Mouse (Mus musculus): ENCODE results near the gene Plekhh1.

Plekhh1 gene

GRCm38 (mm10) chr12:79028911-79029861 is at the start of gene Plekhh1:
Gene Plekhh1, plus strand, starts transcription at chr12:79029163.
- peak; percentile 65 for DNase-seq (ENCODE audit: inconsistent ontology term)

- DNase-seq (ENCODE audit: inconsistent ontology term) = no peak
These were observed 48.3 kb upstream of the Plekhh1 start for GRCm38 (mm10) chr12:78980683-78981091.

GRCm38 (mm10) chr12:78981131-78981530 is 47.8 kb upstream of the Plekhh1 start:
- DNase-seq (ENCODE audit: inconsistent ontology term) = no peak

- no peak for DNase-seq (ENCODE audit: inconsistent ontology term)
These were observed 46.8 kb upstream of the Plekhh1 start for GRCm38 (mm10) chr12:78981938-78982825.

GRCm38 (mm10) chr12:78983296-78984034 is 45.5 kb upstream of the Plekhh1 start:
- no peak for DNase-seq (ENCODE audit: inconsistent ontology term)

- DNase-seq (ENCODE audit: inconsistent ontology term) = no peak
These were observed 44.9 kb upstream of the Plekhh1 start for GRCm38 (mm10) chr12:78984035-78984432.

- DNase-seq (ENCODE audit: inconsistent ontology term) = peak; percentile 94
These were observed 41.3 kb upstream of the Plekhh1 start for GRCm38 (mm10) chr12:78987581-78988081.

- no peak for DNase-seq (ENCODE audit: inconsistent ontology term)
These were observed 32.7 kb upstream of the Plekhh1 start for GRCm38 (mm10) chr12:78996271-78996670.

GRCm38 (mm10) chr12:78996711-78997110 is 32.3 kb upstream of the Plekhh1 start:
- no peak for DNase-seq (ENCODE audit: inconsistent ontology term)

- no peak for DNase-seq (ENCODE audit: inconsistent ontology term)
These were observed 26.6 kb upstream of the Plekhh1 start for GRCm38 (mm10) chr12:79002406-79002805.

GRCm38 (mm10) chr12:79002978-79003377 is 26.0 kb upstream of the Plekhh1 start:
- DNase-seq (ENCODE audit: inconsistent ontology term) = no peak

GRCm38 (mm10) chr12:79005456-79005855 is 23.5 kb upstream of the Plekhh1 start:
- DNase-seq (ENCODE audit: inconsistent ontology term) = no peak

- no peak for DNase-seq (ENCODE audit: inconsistent ontology term)
These were observed 22.9 kb upstream of the Plekhh1 start for GRCm38 (mm10) chr12:79006076-79006475.

- DNase-seq (ENCODE audit: inconsistent ontology term) = peak; percentile 68
These were observed 22.4 kb upstream of the Plekhh1 start for GRCm38 (mm10) chr12:79006478-79007125.

- DNase-seq (ENCODE audit: inconsistent ontology term) = peak; percentile 61
These were observed 21.7 kb upstream of the Plekhh1 start, which contains the start of gene Tmem229b for GRCm38 (mm10) chr12:79007126-79007753. Gene Tmem229b, minus strand, starts transcription at chr12:79007627.

GRCm38 (mm10) chr12:79010569-79010968 is 18.4 kb upstream of the Plekhh1 start:
- no peak for DNase-seq (ENCODE audit: inconsistent ontology term)

GRCm38 (mm10) chr12:79016109-79016508 is 12.9 kb upstream of the Plekhh1 start:
- peak; percentile 45 for DNase-seq (ENCODE audit: inconsistent ontology term)

- peak; percentile 67 for DNase-seq (ENCODE audit: inconsistent ontology term)
These were observed 11.0 kb upstream of the Plekhh1 start for GRCm38 (mm10) chr12:79017994-79018399.

- DNase-seq (ENCODE audit: inconsistent ontology term) = no peak
These were observed 7.1 kb upstream of the Plekhh1 start for GRCm38 (mm10) chr12:79021902-79022301.

GRCm38 (mm10) chr12:79022882-79023281 is 6.1 kb upstream of the Plekhh1 start:
- peak; percentile 55 for DNase-seq (ENCODE audit: inconsistent ontology term)

Measured in Muller cell, postnatal 12 days (primary cell).